Mouse (Mus musculus) embryonic facial prominence, embryonic 15.5 days (tissue): ENCODE measurements around the gene Ecsit. TPM values are rescaled to one million over a fixed set of nuclear protein-coding genes. Genes with fewer than 3 reads are reported as not detected.
A peak's percentile ranks its signal among the peaks of the same experiment; 100 is the strongest.

ENCODE experiments used
- ATAC-seq: fragments of 200-750 bp; cut with Nextera tagmentation; 2 replicates; pipeline ENCODE4 v1.8.0; 2017; ENCODE audit warnings: low read depth, moderate TSS enrichment; ENCODE audit not compliant: insufficient number of reproducible peaks, low FRiP score, low TSS enrichment
- H3K27ac ChIP-seq: fragments of 300-500 bp; sonication (generic); replicated peaks from 2 replicates; pipeline ENCODE4 v1.5.1; 2015; ENCODE audit warnings: mild to moderate bottlenecking, inconsistent platforms
- H3K27me3 ChIP-seq: fragments of 300-500 bp; sonication (generic); 2 replicates; pipeline ENCODE4 v1.6.1; 2015; ENCODE audit warnings: inconsistent platforms
- H3K36me3 ChIP-seq: fragments of 300-500 bp; sonication (generic); 2 replicates; pipeline ENCODE4 v1.6.1; 2015; ENCODE audit warnings: mild to moderate bottlenecking, inconsistent platforms
- H3K4me1 ChIP-seq: fragments of 300-500 bp; sonication (generic); 2 replicates; pipeline ENCODE4 v1.6.1; 2015; ENCODE audit warnings: inconsistent platforms
- H3K4me2 ChIP-seq: fragments of 300-500 bp; sonication (generic); replicated peaks from 2 replicates; pipeline ENCODE4 v1.6.1; 2015; ENCODE audit warnings: mild to moderate bottlenecking, inconsistent platforms
- H3K4me3 ChIP-seq: fragments of 300-500 bp; sonication (generic); replicated peaks from 2 replicates; pipeline ENCODE4 v1.5.1; 2015; ENCODE audit warnings: mild to moderate bottlenecking, inconsistent platforms
- H3K9ac ChIP-seq: fragments of 300-500 bp; sonication (generic); 2 replicates; pipeline ENCODE4 v1.6.1; 2015; ENCODE audit warnings: inconsistent platforms
- H3K9me3 ChIP-seq: fragments of 300-500 bp; sonication (generic); replicated peaks from 2 replicates; pipeline ENCODE4 v1.6.1; 2016; ENCODE audit warnings: inconsistent platforms
- WGBS: fragments of 180-500 bp; shearing (Covaris S2); methylation state at CpG from one replicate; pipeline ENCODE4 v1.1.7; 2015; 5-methylcytosine and 5-hydroxymethylcytosine counted together
- polyA plus RNA-seq: library from polyadenylated mRNA; unstranded; fragments of >200 nt; fragmentation: Nextera tagmentation; extraction: Ambion mirVana; gene quantifications from 2 replicates; pipeline ENCODE4 v1.2.1, GENCODE M21; 2015

Gene Ecsit
- 37.3 and 41.8 TPM in 2 replicates for polyA plus RNA-seq

DNA sequence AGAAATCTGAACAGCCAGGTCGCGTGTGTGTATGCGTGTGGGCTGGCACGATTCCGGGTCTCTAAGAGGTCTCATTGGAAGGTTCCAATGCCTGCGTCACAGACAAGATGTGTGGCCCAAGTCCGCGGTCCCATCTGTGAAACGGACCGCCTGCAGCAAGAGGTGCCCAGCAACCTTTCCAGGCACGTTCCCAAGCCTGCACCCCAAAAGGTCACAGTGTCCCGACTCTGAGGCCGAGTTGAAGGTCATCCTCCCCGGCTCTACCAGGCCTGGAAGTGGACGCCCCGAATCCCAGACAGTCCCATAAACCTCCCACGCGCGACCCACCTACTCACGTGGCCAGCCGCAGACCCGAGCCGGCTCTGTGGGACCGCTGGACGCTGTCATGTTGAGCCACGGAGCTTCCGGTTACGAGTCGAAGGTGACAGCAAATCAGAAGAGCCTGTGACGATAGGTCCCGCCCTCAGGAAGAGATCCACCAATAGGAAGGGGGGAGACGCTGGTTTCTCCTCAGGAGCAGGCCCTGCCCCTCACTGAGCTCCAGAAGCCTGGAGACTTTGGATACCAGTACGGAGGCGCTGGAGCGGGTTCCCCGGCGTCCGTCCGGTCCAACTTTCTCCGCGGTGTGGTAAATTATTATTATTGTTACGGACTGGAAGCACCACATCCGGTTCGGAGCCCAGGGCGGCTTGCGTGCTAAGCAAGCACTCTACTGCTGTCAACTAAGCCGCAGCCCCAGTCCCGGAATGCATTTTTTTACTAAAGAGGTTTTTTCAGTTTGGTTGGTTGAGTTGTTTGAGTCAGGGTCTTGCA is at the start of gene Ecsit:
Gene Ecsit (minus strand): TSS at position 417 of the 813 bp plus-strand sequence.
- WGBS = under 1% methylated on average over 48 of the region's 48 CpGs
- H3K9ac ChIP-seq = peak within 1 kb of the TSS; percentile 71
- H3K27ac ChIP-seq = peak within 1 kb of the TSS; percentile 87
- H3K4me1 ChIP-seq = peaks cover 11% of the 10 kb centered on the region
- no peaks in the 10 kb centered on the region for H3K9me3 ChIP-seq
- peak; percentile 97 for ATAC-seq
- H3K4me2 ChIP-seq = peak within 1 kb of the TSS; percentile 77
- peaks cover 5% of the 10 kb centered on the region; the same call in 1 of the 2 replicates for H3K36me3 ChIP-seq
- H3K27me3 ChIP-seq = no peaks in the 10 kb centered on the region
- peak within 1 kb of the TSS; percentile 89 for H3K4me3 ChIP-seq

DNA sequence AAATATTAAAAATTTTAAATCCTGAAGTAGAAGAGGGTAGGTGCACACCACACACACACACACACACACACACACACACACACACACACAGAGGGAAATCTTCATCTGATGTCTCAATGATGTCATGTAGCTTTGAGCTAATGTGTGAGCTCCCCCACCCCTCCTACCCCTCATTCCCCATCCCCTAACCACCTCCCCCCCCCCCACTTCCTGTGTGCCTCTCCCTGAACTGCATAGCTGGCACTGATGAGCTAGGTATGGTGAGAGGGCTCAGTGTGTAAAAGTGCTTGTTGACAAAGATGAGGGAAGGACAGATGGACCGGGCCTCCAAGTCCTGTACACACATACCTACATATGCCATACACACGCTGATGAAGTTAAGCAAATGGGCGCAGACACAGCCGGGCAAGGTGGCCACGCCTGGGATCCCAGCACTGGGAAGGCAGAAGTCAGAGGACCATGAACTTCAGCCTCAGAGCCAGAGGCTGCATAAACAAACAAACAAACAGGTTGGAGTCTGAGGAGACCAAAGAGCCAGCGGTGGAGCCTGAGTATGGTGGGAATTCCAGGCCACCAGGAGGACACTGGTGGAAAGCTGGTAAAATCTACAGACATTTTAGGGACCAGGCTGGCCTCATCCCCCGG is 49.1 kb upstream of the Ecsit start:
- Histone ChIP-seq H3K4me1 (peaks cover 13% of the 10 kb centered on the region), H3K27ac (no peak overlapping the region), H3K36me3 (no peaks in the 10 kb centered on the region), H3K27me3 (no peaks in the 10 kb centered on the region), H3K9ac (no peak overlapping the region), H3K4me2 (no peak overlapping the region), H3K4me3 (no peak overlapping the region), H3K9me3 (no peaks in the 10 kb centered on the region)
- no peak for ATAC-seq
- 81% methylated on average over 7 of the region's 7 CpGs for WGBS

DNA sequence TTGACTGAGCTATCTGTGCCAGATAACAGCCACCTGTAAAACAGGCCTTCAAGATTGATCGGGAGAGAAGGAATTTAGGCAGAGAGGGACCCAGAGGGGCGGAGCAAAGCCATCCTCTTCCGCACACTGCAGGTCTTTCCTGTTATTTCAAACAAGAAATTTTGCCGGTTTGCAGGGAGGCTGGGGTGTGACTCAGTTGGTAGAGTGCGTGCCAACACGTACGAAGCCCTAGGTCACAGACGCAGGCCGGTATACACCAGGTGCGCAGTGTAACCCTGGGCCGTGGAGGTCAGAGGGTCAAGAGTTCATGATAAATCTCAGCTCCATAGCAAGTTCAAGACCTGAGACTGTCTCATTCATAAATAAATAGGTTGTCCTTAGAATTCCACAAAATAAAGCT is 47.0 kb upstream of the Ecsit start:
- no peak for ATAC-seq
- Histone ChIP-seq H3K9ac (no peak overlapping the region), H3K27me3 (no peaks in the 10 kb centered on the region), H3K36me3 (no peaks in the 10 kb centered on the region), H3K4me3 (peak overlapping the region; percentile 41), H3K4me1 (peaks cover 13% of the 10 kb centered on the region), H3K4me2 (peak overlapping the region; percentile 64), H3K9me3 (no peaks in the 10 kb centered on the region), H3K27ac (peak overlapping the region; percentile 68; the same call in 1 of the 2 replicates)
- 40% methylated on average over 11 of the region's 11 CpGs for WGBS

DNA sequence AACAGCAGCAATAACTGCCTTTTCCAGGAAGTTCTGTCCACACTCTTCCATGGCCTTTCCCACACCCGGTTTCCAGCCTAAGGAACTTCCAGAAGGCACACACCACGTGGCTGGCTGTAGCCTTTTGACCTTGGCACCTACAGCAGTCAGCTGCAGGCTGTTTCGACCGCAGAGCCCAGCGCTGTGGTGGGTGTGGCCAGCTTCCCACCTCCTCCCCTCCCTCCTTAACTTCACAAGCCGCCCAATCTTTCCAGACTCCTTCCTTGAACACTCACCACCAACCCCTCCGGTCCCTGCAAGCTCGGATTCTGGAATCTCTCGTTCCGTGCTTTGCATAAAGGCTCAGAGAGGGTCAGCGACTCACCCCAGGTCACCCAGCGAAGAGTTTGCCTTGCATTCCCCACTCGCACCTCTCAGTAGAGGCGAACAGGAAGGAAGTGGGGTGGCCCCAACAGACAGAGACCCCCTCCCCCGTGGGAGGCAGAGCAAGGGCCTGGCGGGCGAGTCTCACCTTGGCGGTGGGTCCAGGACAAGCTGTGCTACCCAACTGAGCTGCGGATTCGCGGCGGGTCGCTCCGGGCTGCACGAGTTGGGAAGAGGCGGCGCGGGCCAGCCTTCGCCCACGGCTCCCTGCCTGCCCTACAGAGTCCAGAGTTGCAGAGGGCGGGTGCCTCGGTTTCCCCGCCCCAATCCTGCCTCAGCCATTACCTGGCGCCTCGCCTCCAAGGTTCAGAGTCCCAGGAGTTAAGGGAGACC is 46.2 kb upstream of the Ecsit start:
- Histone ChIP-seq H3K4me2 (peak overlapping the region; percentile 64), H3K4me3 (peak overlapping the region; percentile 41), H3K9ac (peak overlapping the region; percentile 29; the same call in 1 of the 2 replicates), H3K36me3 (no peaks in the 10 kb centered on the region), H3K27me3 (no peaks in the 10 kb centered on the region), H3K27ac (0 out of 2 replicates have a peak overlapping the region, but pooled peaks have one; percentile 6), H3K9me3 (no peaks in the 10 kb centered on the region), H3K4me1 (peaks cover 13% of the 10 kb centered on the region)
- 0 out of 2 replicates have a peak, but pooled peaks have one; percentile 15 for ATAC-seq
- 2% methylated on average over 35 of the region's 35 CpGs for WGBS

DNA sequence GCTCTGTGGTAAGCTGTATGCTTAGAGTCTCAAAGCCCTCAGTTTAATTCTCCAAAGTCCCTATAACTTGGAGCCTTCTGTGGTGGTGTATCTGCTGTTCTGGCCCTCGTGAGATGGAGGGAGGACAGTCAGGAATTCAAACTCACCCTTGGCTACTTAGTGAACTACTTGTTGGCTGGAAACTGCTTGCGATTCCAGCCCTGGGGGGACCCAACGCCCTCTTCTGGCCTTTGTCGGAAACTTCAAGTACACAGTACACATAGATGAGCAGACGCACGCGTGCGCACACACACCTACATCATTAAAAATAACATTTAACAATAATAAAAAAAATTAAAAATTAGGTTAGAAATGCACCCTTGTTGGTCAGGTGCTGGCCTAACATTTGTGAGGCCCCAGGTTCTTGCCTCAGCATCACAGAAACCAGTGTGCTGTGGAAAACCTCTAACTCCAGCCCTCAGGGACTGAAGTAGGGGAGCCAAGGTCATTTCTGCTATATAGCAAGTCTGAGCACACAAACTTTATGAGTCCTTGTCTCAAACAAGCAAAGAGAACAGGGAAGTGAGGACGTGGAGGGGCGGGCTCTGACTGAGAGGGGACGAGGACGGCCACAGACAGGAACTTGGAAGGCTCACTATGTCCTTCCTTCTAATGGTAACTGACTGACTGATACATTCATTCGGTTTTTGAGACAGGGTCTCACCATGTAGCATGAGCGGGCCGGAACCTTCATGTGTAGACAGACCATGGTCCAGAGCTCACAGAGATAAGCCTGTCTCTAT is 40.2 kb upstream of the Ecsit start:
- Histone ChIP-seq H3K36me3 (no peaks in the 10 kb centered on the region), H3K4me1 (no peaks in the 10 kb centered on the region), H3K4me2 (no peak overlapping the region), H3K9ac (no peak overlapping the region), H3K4me3 (no peak overlapping the region), H3K9me3 (no peaks in the 10 kb centered on the region), H3K27me3 (no peaks in the 10 kb centered on the region), H3K27ac (no peak overlapping the region)
- no peak for ATAC-seq
- WGBS = 85% methylated on average over 15 of the region's 15 CpGs

DNA sequence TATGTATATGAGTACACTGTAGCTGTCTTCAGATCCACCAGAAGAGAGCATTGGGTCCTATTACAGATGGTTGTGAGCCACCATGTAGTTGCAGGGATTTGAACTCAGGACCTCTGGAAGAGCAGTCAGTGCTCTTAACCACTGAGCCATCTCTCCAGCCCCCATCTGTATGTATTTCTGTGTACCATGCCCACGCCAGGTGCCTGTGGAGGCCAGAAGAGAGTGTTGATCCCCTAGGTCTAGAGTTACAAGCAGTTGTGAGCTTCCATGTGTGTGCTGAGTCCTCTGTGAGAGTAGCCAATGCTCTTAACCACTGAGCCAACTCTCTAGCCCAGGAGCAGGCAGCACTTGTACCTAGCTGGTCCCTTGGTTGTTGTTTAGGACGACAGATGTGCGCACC is 38.9 kb upstream of the Ecsit start:
- no peak for ATAC-seq
- H3K4me3 ChIP-seq = no peak overlapping the region
- no peaks in the 10 kb centered on the region for H3K4me1 ChIP-seq
- H3K27me3 ChIP-seq = no peaks in the 10 kb centered on the region
- no peaks in the 10 kb centered on the region for H3K9me3 ChIP-seq
- H3K27ac ChIP-seq = no peak overlapping the region
- WGBS = 86% methylated on average over 3 of the region's 3 CpGs
- no peaks in the 10 kb centered on the region for H3K36me3 ChIP-seq
- H3K9ac ChIP-seq = no peak overlapping the region
- H3K4me2 ChIP-seq = no peak overlapping the region

DNA sequence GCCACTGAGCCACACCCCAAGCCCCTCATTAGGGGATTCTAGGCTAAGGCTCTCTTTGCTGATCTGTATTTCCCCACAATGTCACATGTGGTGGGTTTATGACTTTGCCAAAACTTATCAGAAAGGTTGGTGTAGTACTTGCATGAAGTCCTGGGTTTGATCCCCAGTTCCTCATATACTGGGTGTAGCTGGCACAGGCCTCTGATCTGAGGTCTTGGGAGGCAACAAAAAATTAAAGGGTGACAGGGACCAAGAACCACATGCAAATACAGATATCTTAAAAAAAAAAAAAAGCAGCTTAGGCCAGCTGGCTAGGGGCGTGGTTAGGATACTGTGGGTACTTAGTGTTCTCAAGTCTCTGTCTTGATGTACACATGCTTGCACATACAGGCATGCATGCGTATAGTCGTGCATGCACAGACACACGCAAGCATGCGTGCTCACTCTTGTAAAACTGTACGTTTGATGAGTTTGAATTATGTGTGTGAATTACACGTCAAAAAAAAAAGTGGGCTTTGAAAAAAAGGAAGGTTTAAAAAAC is 37.9 kb upstream of the Ecsit start:
- Histone ChIP-seq H3K4me3 (no peak overlapping the region), H3K4me1 (no peaks in the 10 kb centered on the region), H3K9ac (no peak overlapping the region), H3K9me3 (no peaks in the 10 kb centered on the region), H3K27ac (no peak overlapping the region), H3K27me3 (no peaks in the 10 kb centered on the region), H3K4me2 (no peak overlapping the region), H3K36me3 (no peaks in the 10 kb centered on the region)
- WGBS = 71% methylated on average over 7 of the region's 7 CpGs
- no peak for ATAC-seq

DNA sequence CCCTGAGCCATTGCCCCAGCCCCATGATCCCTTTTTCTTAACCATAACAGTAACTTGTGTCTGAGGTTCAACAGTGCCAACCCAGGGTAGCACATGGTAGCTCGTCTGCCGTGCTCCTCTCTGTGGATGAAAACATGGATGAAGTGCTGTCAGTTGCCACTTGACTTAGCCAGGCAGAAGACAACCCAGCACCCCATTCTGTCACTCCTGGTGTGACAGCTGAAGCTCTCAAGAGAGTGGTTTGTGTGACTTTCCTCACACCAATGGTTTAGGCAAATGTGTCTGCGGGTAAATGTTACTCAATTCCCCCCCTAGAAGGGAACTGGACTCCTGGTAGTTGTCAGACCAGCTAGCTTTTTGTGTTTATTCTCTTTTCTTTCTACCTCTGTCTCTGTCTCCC is 36.8 kb upstream of the Ecsit start:
- WGBS = 66% methylated on average over 3 of the region's 3 CpGs
- H3K36me3 ChIP-seq = no peaks in the 10 kb centered on the region
- H3K4me1 ChIP-seq = peaks cover 6% of the 10 kb centered on the region; the same call in 1 of the 2 replicates
- no peak overlapping the region for H3K4me2 ChIP-seq
- no peaks in the 10 kb centered on the region for H3K9me3 ChIP-seq
- H3K9ac ChIP-seq = no peak overlapping the region
- H3K27me3 ChIP-seq = no peaks in the 10 kb centered on the region
- no peak overlapping the region for H3K4me3 ChIP-seq
- ATAC-seq = no peak
- H3K27ac ChIP-seq = no peak overlapping the region

DNA sequence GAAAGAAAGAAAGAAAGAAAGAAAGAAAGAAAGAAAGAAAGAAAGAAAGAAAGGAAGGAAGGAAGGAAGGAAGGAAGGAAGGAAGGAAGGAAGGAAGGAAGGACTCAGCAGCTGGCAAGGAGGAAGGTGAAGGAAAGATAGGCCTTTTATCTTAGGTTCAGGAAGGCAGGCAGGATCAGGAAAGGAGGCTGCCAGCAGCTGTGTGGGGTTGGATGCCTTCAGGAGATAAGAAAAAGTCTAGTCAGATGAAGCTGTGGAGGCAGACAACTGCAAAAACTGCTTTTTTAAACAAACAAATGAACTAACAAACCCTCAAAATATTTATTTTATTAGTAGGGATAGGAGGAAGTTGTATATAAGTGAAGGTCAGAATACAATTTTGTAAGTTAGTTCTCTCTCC is 36.3 kb upstream of the Ecsit start:
- Histone ChIP-seq H3K27ac (no peak overlapping the region), H3K9ac (no peak overlapping the region), H3K9me3 (no peaks in the 10 kb centered on the region), H3K27me3 (no peaks in the 10 kb centered on the region), H3K4me1 (peaks cover 6% of the 10 kb centered on the region; the same call in 1 of the 2 replicates), H3K4me2 (no peak overlapping the region), H3K36me3 (no peaks in the 10 kb centered on the region), H3K4me3 (no peak overlapping the region)
- no peak for ATAC-seq

DNA sequence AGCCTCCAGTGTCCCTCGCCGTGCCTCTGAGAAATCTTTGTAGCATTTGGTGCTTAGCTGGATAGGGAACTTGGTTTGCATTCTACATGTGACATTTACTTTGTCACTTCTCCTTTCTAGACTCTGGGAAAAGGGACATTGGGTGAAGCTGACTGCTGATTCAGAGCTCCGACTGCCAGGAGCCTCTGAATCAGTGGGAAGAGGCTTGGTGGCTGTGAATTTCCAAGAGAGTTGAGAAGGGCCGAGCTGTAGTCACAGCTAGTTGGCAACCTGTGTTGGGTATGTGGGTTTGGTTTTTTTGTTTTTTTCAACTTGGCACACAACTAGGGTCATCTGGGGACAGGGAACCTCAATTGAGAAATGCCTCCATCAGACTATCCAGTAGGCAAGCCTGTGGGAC is 34.3 kb upstream of the Ecsit start:
- Histone ChIP-seq H3K27ac (no peak overlapping the region), H3K4me3 (no peak overlapping the region), H3K36me3 (no peaks in the 10 kb centered on the region), H3K4me2 (no peak overlapping the region), H3K4me1 (peaks cover 15% of the 10 kb centered on the region), H3K27me3 (no peaks in the 10 kb centered on the region), H3K9me3 (no peaks in the 10 kb centered on the region), H3K9ac (no peak overlapping the region)
- 87% methylated on average over 4 of the region's 4 CpGs for WGBS
- ATAC-seq = no peak
